Mouse (Mus musculus) activated CD4-positive, CD25-positive, alpha-beta regulatory T cell, adult 9 weeks (primary cell): ENCODE measurements around the gene Thap3. TPM values are rescaled to one million over a fixed set of nuclear protein-coding genes. Genes with fewer than 3 reads are reported as not detected.

Experiments
- polyA plus RNA-seq: library from polyadenylated mRNA; unstranded; fragments of 100-300 nt; shearing (Covaris generic); gene quantifications from one replicate; pipeline ENCODE4 v1.2.1, GENCODE M21; 2017

Thap3 gene
- 116 TPM for polyA plus RNA-seq

DNA sequence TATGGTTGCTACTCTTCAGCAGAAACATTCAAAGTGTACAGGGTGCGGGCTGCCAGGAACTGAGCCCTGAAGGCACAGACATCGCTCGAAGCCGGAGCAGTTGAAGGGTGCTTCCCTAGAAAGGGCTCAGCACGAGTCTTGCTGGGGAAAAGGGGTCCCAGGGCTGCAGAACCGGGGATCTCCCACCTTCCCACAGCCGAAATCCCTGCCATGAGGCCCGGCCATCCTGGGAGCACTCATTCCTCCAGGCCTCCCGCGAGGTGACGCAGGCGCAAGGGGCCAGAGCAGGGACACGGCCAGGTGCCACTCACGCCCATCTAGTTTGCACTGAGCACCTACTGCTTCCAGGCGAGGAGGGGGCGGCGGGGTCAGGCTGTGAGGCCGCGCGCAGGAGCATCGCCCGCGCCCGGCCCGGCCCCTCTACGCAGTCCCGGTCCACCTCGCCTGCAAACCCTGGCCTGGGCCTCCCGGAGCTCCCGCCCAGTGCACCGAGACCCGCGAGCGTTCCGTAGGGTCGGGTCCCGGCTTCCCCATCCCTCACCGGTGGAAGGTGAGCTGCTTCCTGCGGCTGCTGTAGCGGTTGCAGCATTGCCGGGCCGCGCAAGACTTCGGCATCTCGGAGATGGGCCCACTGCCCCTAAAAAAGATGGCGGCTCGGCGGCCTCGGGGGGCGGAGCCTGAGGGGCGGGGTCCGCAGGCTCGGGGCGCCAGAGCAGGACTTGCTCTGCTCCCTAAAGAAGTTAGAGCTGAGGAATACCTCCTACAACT lies at the start of gene Thap3:
Gene Thap3 (minus strand): TSS at position 656 of the 768 bp plus-strand sequence.

DNA sequence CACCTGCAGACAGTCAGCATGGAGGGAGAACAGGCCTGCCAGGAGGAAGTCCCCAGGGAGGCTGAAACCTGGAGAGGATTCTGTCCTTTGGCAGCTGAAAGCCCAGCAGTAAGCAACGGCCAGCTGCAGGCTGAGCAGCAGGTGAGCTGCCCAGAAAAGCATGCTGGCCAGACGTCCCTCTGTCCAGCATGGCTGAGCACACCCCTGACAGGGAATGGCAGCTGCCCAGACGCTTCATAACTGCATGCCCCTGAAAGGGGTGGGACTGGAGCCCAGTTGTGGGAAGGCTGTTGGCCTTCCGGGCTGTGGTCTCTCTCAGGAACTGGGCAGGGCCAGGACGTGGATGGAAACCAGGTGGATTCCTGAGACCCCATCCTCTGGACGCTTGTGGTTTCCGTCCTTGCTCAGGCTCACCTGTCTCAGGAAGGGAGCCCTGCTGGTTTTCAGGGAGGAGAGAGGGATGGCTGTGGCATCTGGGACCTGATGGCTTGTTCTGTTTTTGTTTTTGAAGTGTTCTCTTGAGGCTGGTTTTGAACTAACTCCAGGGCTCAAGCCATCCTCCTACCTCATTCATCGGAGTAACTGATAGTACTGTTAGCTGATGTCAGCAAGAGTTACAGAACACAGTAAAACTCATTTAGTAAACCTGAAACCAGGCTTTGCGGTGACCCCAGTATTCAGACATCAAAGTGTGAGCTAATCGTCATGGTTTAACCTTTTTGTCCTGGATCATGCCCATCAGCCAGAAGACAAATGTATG lies 49.6 kb upstream of the Thap3 start, which contains the start of gene Tas1r1:
Gene Tas1r1 (minus strand): TSS at position 344 of the 760 bp plus-strand sequence.

DNA sequence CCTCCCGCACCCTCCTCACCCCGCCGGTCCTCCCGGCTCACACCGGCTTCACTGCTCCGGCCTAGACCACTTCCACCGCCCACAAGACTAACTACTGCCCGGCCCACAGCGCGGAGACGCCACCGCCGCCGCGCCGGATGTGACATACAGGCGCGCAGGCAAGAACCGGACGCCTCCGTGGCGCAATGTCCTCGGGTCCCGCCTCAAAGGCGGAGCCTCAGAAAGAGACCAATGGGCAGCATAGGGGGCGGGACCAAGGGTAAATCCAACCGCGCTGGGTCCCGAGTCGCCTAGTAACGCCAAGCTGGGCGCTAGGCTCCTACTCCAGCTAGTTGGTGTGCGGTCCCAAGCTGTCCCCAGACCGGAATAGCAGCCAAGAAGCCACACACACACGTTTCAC lies 38.7 kb upstream of the Thap3 start, which contains the start of gene Zbtb48:
Gene Zbtb48 (minus strand): TSS at position 148 of the 400 bp plus-strand sequence.

DNA sequence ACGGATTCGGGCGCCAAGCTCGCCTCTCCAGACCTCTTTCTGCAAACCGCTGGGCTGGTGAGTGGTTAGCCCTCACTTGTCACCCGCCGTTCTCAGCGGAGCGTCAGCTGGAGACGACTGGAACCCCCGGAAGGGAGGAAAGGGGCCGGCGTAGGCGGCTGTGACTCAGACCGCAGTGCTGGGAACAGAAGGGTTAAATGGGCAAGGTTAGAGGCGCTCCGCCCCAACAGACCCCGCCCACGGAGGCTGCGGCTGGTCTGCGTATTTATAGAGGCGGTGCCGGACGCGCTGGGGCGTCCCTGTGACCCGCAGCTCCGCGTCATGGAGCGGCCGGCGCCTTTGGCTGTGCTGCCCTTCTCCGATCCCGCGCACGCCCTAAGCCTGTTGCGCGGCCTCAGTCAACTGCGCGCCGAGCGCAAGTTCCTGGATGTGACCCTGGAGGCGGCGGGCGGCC lies 19.9 kb upstream of the Thap3 start, which contains the start of gene Klhl21:
Gene Klhl21 (plus strand): TSS at position 182 of the 454 bp plus-strand sequence.

DNA sequence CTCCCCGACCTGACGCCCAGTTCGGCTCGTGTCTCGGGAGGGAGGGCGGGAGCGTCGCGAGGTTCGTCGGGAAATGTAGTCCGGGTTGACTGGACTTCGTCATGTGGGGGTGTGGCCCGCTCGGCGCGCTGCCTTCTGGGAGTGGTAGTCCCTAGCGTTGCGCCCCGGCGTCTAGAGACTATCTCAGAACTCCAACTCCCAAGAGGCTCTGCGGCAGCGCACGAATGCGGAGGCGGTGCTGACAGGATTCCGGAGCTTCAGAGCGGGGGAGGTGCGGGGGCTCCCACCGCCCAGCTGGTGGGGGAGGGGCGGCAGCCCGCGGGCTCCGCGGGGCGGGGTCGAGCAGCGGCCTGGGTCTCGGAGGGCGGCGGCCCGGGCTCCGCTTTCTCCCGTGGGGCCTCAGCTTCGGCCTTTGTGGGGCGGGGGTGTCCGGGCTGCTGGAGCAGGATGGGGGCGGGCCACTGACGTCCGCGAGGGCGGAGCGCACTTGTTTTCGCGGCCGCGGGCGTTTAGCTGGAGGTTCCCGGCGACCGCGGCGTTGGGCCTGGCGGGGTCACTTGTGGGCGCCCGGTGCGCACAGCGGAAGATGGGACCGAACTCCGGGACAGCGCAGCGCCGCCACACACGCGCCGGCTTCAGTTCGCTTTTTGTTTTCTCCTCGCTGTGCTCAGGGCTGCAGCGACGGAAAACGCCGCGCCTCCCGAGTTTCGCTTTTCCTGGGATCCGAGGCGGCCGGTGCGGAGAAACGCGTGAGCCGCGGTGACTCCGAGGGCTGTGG lies 7.6 kb upstream of the Thap3 start, which contains the start of gene Phf13:
Gene Phf13 (minus strand): TSS at position 86 of the 778 bp plus-strand sequence.

DNA sequence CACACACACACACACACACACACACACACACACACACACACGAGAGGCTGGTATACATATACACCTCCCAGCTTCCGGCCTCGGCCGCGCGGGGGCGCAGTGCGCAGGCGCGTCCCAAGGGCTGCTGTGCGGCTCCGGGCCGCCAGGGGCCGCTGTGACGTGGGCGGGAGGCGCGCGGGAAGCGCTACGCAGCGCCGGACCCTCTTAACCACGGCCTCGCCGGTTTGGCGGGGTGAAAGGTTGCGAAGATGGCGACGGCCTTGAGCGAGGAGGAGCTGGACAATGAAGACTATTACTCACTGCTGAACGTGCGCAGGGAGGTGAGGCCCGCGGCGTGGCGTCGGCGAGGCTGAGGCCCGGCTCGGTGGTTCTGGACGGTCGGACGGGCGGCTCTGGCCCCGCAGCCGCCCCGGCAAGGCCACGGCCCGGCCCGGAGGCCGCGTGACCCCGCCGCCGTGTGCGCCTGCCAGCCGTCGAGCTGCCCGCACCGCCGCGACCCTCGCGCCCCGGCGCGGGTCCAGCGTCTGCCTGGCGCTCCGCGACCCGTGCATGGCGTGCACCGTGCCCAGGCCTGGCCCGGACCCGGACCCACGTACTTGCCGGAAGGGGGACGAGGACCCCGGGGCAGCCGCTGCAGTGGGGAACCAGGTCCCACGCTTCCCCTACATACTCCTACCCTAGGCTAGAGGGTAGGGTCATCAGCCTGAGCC lies 55.1 kb downstream of the Thap3 start, which contains the start of gene Dnajc11:
Gene Dnajc11 (plus strand): TSS at position 187 of the 710 bp plus-strand sequence.

Other genes with a start within 250 kb of the Thap3 start
- gene Camta1, start 127.1 kb downstream of the Thap3 start, polyA plus RNA-seq = 27.9 TPM
- 49.1 TPM for gene Dnajc11, start 55.3 kb downstream of the Thap3 start, polyA plus RNA-seq
- gene Phf13, start 7.3 kb upstream of the Thap3 start, polyA plus RNA-seq = 4.3 TPM
- gene Klhl21, start 19.8 kb upstream of the Thap3 start, polyA plus RNA-seq = 1.4 TPM
- 30.2 TPM for gene Zbtb48, start 38.7 kb upstream of the Thap3 start, polyA plus RNA-seq
- gene Tas1r1, start 49.6 kb upstream of the Thap3 start, polyA plus RNA-seq = not detected
- 6.3 TPM for gene Nol9, start 50.3 kb upstream of the Thap3 start, polyA plus RNA-seq
- gene Plekhg5, start 83.5 kb upstream of the Thap3 start, polyA plus RNA-seq = 4.3 TPM
- gene Tnfrsf25, start 126.9 kb upstream of the Thap3 start, polyA plus RNA-seq = 194 TPM
- gene Espn, start 163.4 kb upstream of the Thap3 start, polyA plus RNA-seq = 17.0 TPM
- gene Hes2, start 169.9 kb upstream of the Thap3 start, polyA plus RNA-seq = not detected
- 149 TPM for gene Acot7, start 189.1 kb upstream of the Thap3 start, polyA plus RNA-seq